Mouse (Mus musculus) spleen, adult 10 weeks (tissue): ENCODE results near the gene Olfr8. TPM values are rescaled to one million over a fixed set of nuclear protein-coding genes. Genes with fewer than 3 reads are reported as not detected.

Experiments used
- polyA plus RNA-seq: library from polyadenylated mRNA; stranded (reverse); fragments of 350-450 nt; fragmentation: Illumina TruSeq; extraction: RNeasy Lipid Tissue Mini Kit (QIAGEN cat#74804); gene quantifications from one replicate; pipeline ENCODE4 v1.2.3, GENCODE M21; 2015; ENCODE audit warnings: low replicate concordance; ENCODE audit not compliant: insufficient read depth

The Olfr8 gene
- not detected for polyA plus RNA-seq

GRCm38 (mm10) chr10:78950336-78950735 is at the start of gene Olfr8:
Olfr8 (plus strand) TSS chr10:78950636.

DNA sequence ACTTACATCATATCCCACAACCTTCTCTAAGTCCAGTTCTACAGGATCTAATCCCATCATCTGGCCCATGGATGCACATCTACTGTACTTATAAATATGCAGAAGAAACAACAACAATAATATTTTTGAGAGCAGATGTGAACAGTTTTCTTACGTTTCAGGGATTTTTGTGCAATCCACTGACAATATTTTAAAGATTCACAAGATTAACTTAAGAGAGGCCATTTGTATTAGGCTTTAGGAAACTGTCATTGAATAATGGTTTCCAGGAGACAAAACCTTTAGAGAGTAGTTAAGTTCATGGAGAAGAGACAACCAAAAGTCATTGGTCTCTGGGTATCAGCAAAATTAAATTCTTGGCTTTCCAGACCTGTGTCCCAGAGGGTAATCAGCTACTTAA is 37.6 kb upstream of the Olfr8 start, which contains the start of gene Olfr1354:
Olfr1354 (plus strand) TSS at position 301 of the 400 bp plus-strand sequence.

DNA sequence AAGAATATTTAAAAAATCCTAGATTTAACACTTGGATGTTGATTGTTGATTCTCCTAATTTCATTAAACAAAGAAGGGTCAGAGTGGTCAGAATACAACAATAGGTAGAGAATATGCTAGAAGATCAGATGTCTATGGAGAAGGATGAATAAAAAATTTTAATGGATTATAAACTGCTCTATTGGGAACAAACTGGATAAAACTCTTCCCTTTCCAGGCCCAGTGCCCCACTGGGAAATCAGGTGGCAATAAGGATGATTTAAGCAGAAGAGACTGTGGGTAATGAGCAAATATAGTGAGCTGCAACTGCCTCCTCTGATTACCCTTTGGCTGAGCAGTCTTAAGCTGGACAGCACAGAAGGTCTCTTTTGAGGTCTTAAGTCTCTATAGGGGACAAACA is 12.6 kb downstream of the Olfr8 start, which contains the start of gene Olfr1353:
Olfr1353 (plus strand) TSS at position 301 of the 400 bp plus-strand sequence.

GRCm38 (mm10) chr10:78980750-78981149 is 30.3 kb downstream of the Olfr8 start, which contains the start of gene Olfr1352:
Olfr1352 (plus strand) TSS chr10:78981050.

Other genes with a start within 250 kb of the Olfr8 start
- not detected for gene Casp14, start 232.3 kb upstream of the Olfr8 start, polyA plus RNA-seq
- not detected for gene Ccdc105, start 197.6 kb upstream of the Olfr8 start, polyA plus RNA-seq
- gene Slc1a6, start 170.1 kb upstream of the Olfr8 start, polyA plus RNA-seq: not detected
- gene Olfr1356, start 98.5 kb upstream of the Olfr8 start, polyA plus RNA-seq: not detected
- gene Olfr1355, start 75.1 kb upstream of the Olfr8 start, polyA plus RNA-seq: not detected
- not detected for gene Olfr1354, start 37.5 kb upstream of the Olfr8 start, polyA plus RNA-seq
- not detected for gene Olfr1353, start 12.7 kb downstream of the Olfr8 start, polyA plus RNA-seq
- gene Olfr1352, start 30.4 kb downstream of the Olfr8 start, polyA plus RNA-seq: not detected
- not detected for gene Olfr1351, start 61.8 kb downstream of the Olfr8 start, polyA plus RNA-seq
- gene Olfr57, start 78.1 kb downstream of the Olfr8 start, polyA plus RNA-seq: not detected
- 28.6 TPM for gene 2610008E11Rik, start 147.0 kb downstream of the Olfr8 start, polyA plus RNA-seq
- not detected for gene Vmn2r80, start 198.1 kb downstream of the Olfr8 start, polyA plus RNA-seq